ENCODE assay signal across 8 mouse cellular contexts in genomic region chr11:119863421-119863821, GRCm38 (mm10). TPM values are rescaled to one million over a fixed set of nuclear protein-coding genes. Genes with fewer than 3 reads are reported as not detected.
DNase-seq lines count a peak whose midpoint lies in the region; ATAC-seq and TF ChIP-seq lines count a peak whose summit lies in the region.

No protein-coding gene starts in this region.

- H3K4me3 ChIP-seq in lung, embryonic 14.5 days (ENCODE audit: low read depth, low read length), result no peak overlapping the region
- no peak overlapping the region for H3K4me3 ChIP-seq in stomach, embryonic 14.5 days (ENCODE audit: low read depth, low read length)

- H3K9ac ChIP-seq in lung, embryonic 14.5 days, result no peak overlapping the region
- no peak overlapping the region for H3K9ac ChIP-seq in stomach, embryonic 14.5 days (replicated peaks; ENCODE audit: low read depth, low read length)

- no peak overlapping the region for H3K27ac ChIP-seq in lung, embryonic 14.5 days (ENCODE audit: low read depth)
- H3K27ac ChIP-seq in stomach, embryonic 14.5 days (ENCODE audit: low read length), result 0 out of 2 replicates have a peak overlapping the region, but pooled peaks have one; percentile 7

- no peaks in the 10 kb centered on the region for H3K9me3 ChIP-seq in lung, embryonic 14.5 days (ENCODE audit: low read depth, low read length)
- H3K9me3 ChIP-seq in stomach, embryonic 14.5 days (ENCODE audit: control insufficient read depth, low read depth, low read length), result no peaks in the 10 kb centered on the region

- no peak overlapping the region for H3K4me2 ChIP-seq in lung, embryonic 14.5 days
- no peak overlapping the region for H3K4me2 ChIP-seq in stomach, embryonic 14.5 days (replicated peaks; ENCODE audit: low read depth, low read length)

- 34% methylated on average over 10 of the region's 10 CpGs for WGBS in lung, embryonic 14.5 days
- WGBS in stomach, embryonic 14.5 days, result 44% methylated on average over 10 of the region's 10 CpGs

- H3K36me3 ChIP-seq in lung, embryonic 14.5 days (ENCODE audit: insufficient read depth), result peaks cover 18% of the 10 kb centered on the region; the same call in 1 of the 2 replicates
- H3K36me3 ChIP-seq in stomach, embryonic 14.5 days (ENCODE audit: control insufficient read depth, insufficient read depth, low read length), result peaks cover 3% of the 10 kb centered on the region; the same call in 1 of the 2 replicates

- H3K27me3 ChIP-seq in lung, embryonic 14.5 days (ENCODE audit: insufficient read depth, low read length), result no peaks in the 10 kb centered on the region
- H3K27me3 ChIP-seq in stomach, embryonic 14.5 days (ENCODE audit: control insufficient read depth, insufficient read depth, low read length), result no peaks in the 10 kb centered on the region

- no peak for ATAC-seq in lung, embryonic 14.5 days (ENCODE audit: insufficient read depth)
- ATAC-seq in stomach, embryonic 14.5 days (ENCODE audit: insufficient number of reproducible peaks, insufficient read depth, low FRiP score, low read depth), result peak; percentile 37; the same call in 1 of the 2 replicates

- DNase-seq in layer of hippocampus, adult 9-11 months, result peak; percentile 42
- DNase-seq in layer of hippocampus, adult 8-10 months (ENCODE audit: low spot score in 2 of 2), result no peak
- peak; percentile 38 for DNase-seq in adrenal gland, adult 8-10 months
- peak; percentile 30 for DNase-seq in heart, adult 8-10 months (ENCODE audit: low spot score)
- DNase-seq in lung, embryonic 14.5 days, result peak; percentile 34
- DNase-seq in cerebellum, adult 9-10 months, result no peak
- no peak for DNase-seq in left cerebral cortex, adult 18-20 months (ENCODE audit: low spot score in 2 of 2)

- TF ChIP-seq CTCF in lung, embryonic 14.5 days (IDR thresholded peaks at IDR 0.05; ENCODE audit: low read depth), result no peak

- H3K4me1 ChIP-seq in lung, embryonic 14.5 days (ENCODE audit: insufficient read depth), result no peaks in the 10 kb centered on the region
- 0 out of 2 replicates have a peak, but pooled peaks cover 3% of the 10 kb centered on the region for H3K4me1 ChIP-seq in stomach, embryonic 14.5 days (ENCODE audit: control insufficient read depth, insufficient read depth, low read length)

RNA-seq across cellular contexts. Expression of gene Chmp6, which starts 49.8 kb away (rescaled TPM):
- 10 to 100 TPM; 31.5 to 39.5 (median 37.3) TPM for total RNA-seq in layer of hippocampus, adult 8-10 months (2022)
- 10 to 100 TPM; 36.1 to 46.8 (median 45.7) TPM for total RNA-seq in adrenal gland, adult 8-10 months (2022)
- 10 to 100 TPM; 29.9 to 33.7 (median 30.4) TPM for total RNA-seq in heart, adult 8-10 months (2022)
- 94.3 and 104 TPM in 2 replicates for polyA plus RNA-seq in lung, embryonic 14.5 days (2014; fragmentation: Nextera tagmentation; extraction: Ambion mirVana)
- 85.9 and 89.5 TPM in 2 replicates for polyA plus RNA-seq in stomach, embryonic 14.5 days (2014; fragmentation: Nextera tagmentation; extraction: Ambion mirVana)
- total RNA-seq in left cerebral cortex, adult 18-20 months (2021), result 10 to 100 TPM; 37.1 to 41.8 TPM

Comparison
In these comparisons a context has a peak if more than half of its experiments do, and no peak if none do; other contexts are left out.
1. DNase-seq: peak in layer of hippocampus, adult 9-11 months (single experiment), adrenal gland, adult 8-10 months (single experiment), heart, adult 8-10 months (single experiment) and lung, embryonic 14.5 days (single experiment); none in layer of hippocampus, adult 8-10 months (0 of 2), cerebellum, adult 9-10 months (single experiment) and left cerebral cortex, adult 18-20 months (0 of 2).